Mouse (Mus musculus) CH12.LX (cell line): ENCODE measurements at regions not wholly inside any gene's neighbourhood (a gene's known extent, or its start where the extent isn't known, plus 50 kb on each side); places are given as distances from the start of the nearest gene placed in this dataset.

Experiments used
- BHLHE40 ChIP-seq: IDR thresholded peaks from 2 replicates; pipeline ENCODE4 v1.6.1; 2011; ENCODE audit warnings: mild to moderate bottlenecking, low read depth, low read length, improper control_type of control experiment
- CTCF ChIP-seq, 2 experiments: IDR thresholded peaks in 1 of 2; conservative IDR thresholded peaks in 1 of 2; 2 replicates each; pipeline ENCODE4 v1.5.1; 2011 to 2012; ENCODE audit warnings: low read depth in 2 of 2, low read length in 2 of 2, improper control_type of control experiment in 1 of 2, inconsistent platforms in 1 of 2, mild to moderate bottlenecking in 1 of 2, moderate library complexity in 1 of 2
- JUND ChIP-seq: conservative IDR thresholded peaks from 2 replicates; pipeline ENCODE4 v1.6.1; 2011; ENCODE audit warnings: low read depth, low read length, improper control_type of control experiment
- KAT2A ChIP-seq: IDR thresholded peaks from 2 replicates; pipeline ENCODE4 v1.6.1; 2012; ENCODE audit warnings: low read length, improper control_type of control experiment, inconsistent platforms; ENCODE audit not compliant: insufficient replicate concordance
- MEF2A ChIP-seq: IDR thresholded peaks from 2 replicates; pipeline ENCODE4 v1.6.1; 2014; ENCODE audit warnings: low read depth, mild to moderate bottlenecking, inconsistent platforms, low read length, improper control_type of control experiment, borderline replicate concordance
- NRF1 ChIP-seq: IDR thresholded peaks from 2 replicates; pipeline ENCODE4 v1.6.1; 2014; ENCODE audit warnings: low read depth, mild to moderate bottlenecking, inconsistent platforms, low read length, improper control_type of control experiment, moderate library complexity
- POLR2A ChIP-seq: IDR thresholded peaks from 2 replicates; pipeline ENCODE4 v1.6.1; 2011; ENCODE audit warnings: low read depth, mild to moderate bottlenecking, improper control_type of control experiment, low read length
- TCF12 ChIP-seq: IDR thresholded peaks from 2 replicates; pipeline ENCODE4 v1.6.1; 2014; ENCODE audit warnings: low read depth, mild to moderate bottlenecking, inconsistent platforms, low read length, improper control_type of control experiment

- TF ChIP-seq JUND (no peak), TCF12 (no peak), CTCF (conservative IDR thresholded peaks at IDR 0.05 in 1 of 2, IDR thresholded peaks at IDR 0.05 in 1 of 2; ENCODE audit: low read depth in 2 of 2, low read length in 2 of 2) (no peak), BHLHE40 (no peak), POLR2A (no peak), KAT2A (no peak), NRF1 (no peak), MEF2A (no peak)
Measured at GRCm38 (mm10) chr13:72184116-72184845, 220.8 kb upstream of the Irx1 start.
